Mouse (Mus musculus): ENCODE data around the gene Prokr2.

Gene Prokr2

DNA sequence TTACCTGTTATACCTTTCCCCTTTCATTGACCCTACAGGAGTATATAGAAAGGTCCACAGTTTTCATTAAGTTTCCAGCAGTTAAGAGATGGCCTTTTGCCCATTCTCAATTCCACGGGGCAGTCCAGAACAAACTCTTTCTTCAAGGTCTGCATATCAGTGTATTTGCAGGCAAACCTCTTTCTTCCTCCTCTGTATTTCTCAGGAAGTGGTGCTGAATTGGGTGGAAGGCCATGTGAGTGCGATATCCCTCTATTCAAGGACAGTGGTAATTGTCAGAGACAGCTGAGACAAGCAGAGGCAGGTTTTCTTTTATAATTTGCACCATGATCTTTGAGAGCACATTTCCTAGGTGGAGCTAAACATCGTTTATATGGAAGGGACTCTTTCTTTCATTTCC is 16.8 kb downstream of the Prokr2 start:
- in situ Hi-C loops (cut with MboI; ENCODE audit: low pct_unique_long_range_greater_than_20kb in 1 of 2, low sequenced_read_pairs in 2 of 2, unreplicated experiment in 1 of 2) = no loop called here

DNA sequence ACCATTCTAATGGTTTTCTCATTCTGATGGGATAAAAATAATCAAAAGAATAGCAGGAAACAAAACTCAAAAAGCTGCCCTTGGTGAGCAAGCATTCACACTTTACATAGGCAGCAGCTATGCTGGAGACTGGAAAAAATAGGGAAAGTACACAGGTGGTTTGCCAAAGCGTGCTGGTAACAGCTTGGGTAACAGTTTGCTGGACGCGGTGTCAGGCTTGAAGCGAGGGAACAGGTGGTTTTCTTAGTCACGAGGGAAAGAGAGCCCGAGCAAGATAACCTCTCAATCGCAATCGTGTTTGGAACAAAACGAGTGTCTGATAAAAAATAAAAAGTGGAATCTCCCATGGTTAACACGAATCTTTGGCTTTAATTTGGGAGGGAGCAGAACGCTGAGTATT is 41.4 kb downstream of the Prokr2 start:
- in situ Hi-C loops (cut with MboI; ENCODE audit: low pct_unique_long_range_greater_than_20kb in 1 of 2, low sequenced_read_pairs in 2 of 2, unreplicated experiment in 1 of 2) = no loop called here

DNA sequence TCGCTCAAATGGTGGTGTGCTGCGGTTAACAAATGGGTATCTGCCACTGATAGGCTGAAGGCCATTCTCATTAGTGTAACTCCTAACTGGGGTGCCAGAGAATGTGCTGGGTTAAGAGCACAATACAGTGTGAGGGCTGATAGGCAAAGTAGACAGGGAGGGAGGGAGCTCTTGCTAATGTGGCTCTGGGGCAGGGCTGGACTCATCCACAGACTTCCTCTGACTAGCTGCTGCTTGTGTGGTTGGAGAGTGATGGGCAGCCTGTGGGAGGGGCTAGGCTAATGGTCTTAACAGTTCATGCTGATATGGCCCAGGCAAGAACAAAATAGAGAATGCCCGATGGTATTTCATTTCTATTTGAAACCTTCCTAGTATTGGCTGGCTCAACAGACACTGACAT is 44.0 kb downstream of the Prokr2 start:
- in situ Hi-C loops (cut with MboI; ENCODE audit: low pct_unique_long_range_greater_than_20kb in 1 of 2, low sequenced_read_pairs in 2 of 2, unreplicated experiment in 1 of 2) = no loop called here

DNA sequence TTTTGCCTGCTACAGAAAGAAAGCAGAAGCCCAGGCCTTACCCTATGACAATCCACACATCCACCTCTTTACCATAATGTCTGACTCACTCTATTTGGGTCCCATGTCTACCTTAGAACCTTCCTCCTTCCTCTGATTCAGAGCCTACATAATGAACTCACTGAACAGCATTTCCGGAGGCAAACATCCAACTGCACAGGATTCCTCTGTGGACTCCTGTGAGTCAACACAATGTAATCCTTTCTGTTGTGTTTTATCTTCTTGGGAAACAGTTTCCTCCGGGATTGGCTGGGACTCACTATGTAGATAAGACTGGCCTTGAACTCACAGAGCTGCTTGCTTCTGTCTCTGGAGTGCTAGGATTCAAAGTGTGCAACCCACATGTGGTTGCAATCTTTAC is 44.9 kb downstream of the Prokr2 start:
- in situ Hi-C loops (cut with MboI; ENCODE audit: low pct_unique_long_range_greater_than_20kb in 1 of 2, low sequenced_read_pairs in 2 of 2, unreplicated experiment in 1 of 2) = no loop called here

DNA sequence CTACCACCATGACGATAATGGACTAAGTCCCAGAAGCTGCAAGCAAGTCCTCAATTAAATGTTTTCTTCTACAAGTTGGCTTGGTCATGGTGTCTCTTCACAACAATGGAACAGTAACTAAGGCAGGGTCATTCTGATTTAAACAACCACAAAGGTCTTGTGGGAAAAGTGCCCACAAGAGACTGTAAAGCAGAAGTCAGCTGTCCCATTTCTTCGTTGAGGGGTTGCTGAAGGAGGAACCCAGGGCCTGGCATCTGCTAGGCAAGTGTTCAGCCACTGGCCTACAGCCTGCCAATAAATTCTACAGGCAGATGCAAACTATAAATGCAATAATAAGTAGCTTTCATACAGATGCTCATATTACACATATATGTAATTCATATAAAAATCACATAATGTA is 48.0 kb downstream of the Prokr2 start:
- in situ Hi-C loops (cut with MboI; ENCODE audit: low pct_unique_long_range_greater_than_20kb in 1 of 2, low sequenced_read_pairs in 2 of 2, unreplicated experiment in 1 of 2) = no loop called here

DNA sequence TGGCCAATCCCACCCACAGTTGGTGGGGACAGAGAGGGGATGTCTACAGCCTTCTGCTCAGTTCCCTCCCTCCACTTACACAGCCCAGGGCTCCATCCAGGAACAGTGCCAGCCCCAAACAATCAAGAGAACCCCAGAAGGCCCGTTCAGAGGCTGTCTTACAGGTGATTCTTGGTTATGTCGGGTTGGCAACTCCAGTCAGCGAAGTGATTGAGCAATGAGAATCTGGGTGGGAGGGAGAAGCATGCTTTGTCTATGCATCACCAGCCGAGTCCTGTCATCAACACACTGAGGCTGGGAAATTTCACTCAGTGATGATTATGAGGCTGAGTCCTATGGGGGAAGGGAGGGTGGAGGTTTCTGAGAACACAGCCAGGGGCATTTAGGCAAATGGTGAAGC is 61.7 kb downstream of the Prokr2 start:
- in situ Hi-C loops (cut with MboI; ENCODE audit: low pct_unique_long_range_greater_than_20kb in 1 of 2, low sequenced_read_pairs in 2 of 2, unreplicated experiment in 1 of 2) = loop anchor here (5.0 to 25.0 kb wide), 3 partner anchors 161 to 589 kb away; no protein-coding TSS in a partner anchor

DNA sequence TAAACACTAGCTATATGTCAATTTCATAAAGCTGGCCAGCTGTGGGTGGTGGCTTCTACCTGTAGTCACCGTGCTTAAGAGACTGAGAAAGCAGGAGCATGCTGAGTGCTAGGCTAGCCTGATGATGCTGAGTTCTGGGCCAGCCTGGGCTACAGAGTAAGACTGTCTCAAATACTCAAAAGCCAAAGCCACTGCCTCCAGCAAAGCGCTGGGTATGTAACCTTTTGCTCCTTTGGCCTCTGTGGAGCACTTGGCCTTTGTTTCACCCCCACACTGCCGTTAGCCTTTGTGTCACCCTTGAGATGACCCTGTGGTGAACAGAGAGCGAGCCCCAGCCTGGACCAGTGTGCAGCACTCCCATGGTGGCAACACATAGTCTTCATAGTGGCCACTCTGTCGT is 64.7 kb downstream of the Prokr2 start:
- in situ Hi-C loops (cut with MboI; ENCODE audit: low pct_unique_long_range_greater_than_20kb in 1 of 2, low sequenced_read_pairs in 2 of 2, unreplicated experiment in 1 of 2) = loop anchor here (5.0 to 25.0 kb wide), 3 partner anchors 164 to 592 kb away; no protein-coding TSS in a partner anchor

DNA sequence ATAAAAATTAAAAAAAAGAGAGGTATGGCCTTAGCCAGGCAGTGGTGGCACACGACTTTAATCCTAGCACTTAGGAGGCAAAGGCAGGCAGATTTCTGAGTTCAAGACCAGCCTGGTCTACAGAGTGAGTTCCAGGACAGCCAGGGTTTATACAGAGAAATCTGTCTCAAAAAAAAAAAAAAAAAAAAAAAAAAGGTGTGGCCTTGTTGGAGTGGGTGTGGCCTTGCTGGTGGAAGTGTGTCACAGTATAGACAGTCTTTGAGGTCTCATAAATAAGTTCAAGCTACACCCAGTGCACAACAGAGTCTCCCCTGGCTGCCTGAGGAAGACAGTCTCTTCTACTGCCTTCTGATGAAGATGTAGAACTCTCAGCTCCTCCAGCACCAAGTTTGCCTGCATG is 68.1 kb downstream of the Prokr2 start:
- in situ Hi-C loops (cut with MboI; ENCODE audit: low pct_unique_long_range_greater_than_20kb in 1 of 2, low sequenced_read_pairs in 2 of 2, unreplicated experiment in 1 of 2) = loop anchor here (25.0 kb wide), 1 partner anchor 595 kb away; no protein-coding TSS in a partner anchor

DNA sequence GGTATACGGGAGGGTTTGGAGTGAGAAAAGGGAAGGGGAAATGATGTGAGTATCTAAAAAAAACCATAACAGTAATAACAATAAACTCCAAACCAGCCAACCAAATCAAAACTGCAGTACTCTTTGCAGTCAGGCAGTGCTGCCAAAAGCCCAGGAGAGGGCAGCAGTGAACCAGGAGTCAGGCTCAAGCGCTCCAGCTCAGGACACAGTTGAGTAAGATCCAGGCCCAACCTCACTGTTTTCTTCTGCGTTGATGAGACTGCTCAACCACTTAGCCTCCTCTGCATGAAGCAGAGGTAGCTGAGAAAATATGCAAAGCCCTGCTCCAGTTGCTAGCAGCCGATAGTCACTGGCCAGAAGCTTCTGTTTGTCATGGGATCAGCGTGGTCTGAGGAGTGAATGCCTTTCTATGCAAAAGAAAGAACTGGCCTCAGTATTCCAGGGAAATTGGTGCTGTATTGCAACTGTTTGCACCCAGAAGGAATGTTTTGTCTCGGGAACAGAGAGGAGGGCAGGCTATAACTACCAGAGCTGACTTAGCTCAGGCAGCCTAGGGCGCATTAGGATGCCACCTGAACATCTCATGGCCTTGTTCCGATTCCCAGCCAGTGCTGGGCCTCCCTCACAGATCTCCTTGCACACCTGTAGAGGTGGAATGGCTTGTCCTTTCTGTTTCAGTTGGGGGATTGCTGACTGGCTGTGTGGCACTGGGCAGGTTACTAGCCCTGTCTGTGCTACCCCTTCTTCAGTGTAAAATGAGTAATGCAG is 69.0 kb downstream of the Prokr2 start:
- in situ Hi-C loops (cut with MboI; ENCODE audit: low pct_unique_long_range_greater_than_20kb in 1 of 2, low sequenced_read_pairs in 2 of 2, unreplicated experiment in 1 of 2) = loop anchor here (25.0 kb wide), 1 partner anchor 596 kb away; no protein-coding TSS in a partner anchor

DNA sequence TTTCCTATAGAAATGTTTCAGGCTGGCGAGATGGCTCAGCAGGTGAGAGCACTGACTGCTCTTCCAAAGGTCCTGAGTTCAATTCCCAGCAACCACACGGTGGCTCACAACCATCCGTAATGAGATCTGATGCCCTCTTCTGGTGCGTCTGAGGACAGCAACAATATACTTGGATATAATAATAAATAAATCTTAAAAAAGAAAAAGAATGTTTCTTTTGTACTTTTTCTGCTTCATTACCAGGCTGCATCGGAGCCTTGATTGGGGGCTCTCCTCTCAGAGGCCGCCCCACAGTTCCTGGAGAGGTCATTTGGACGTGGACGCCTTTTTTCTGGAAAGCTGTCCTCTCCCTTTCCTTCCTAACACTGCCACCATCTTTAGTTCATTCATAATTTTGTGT is 71.2 kb downstream of the Prokr2 start:
- in situ Hi-C loops (cut with MboI; ENCODE audit: low pct_unique_long_range_greater_than_20kb in 1 of 2, low sequenced_read_pairs in 2 of 2, unreplicated experiment in 1 of 2) = loop anchor here (25.0 kb wide), 1 partner anchor 598 kb away; no protein-coding TSS in a partner anchor

DNA sequence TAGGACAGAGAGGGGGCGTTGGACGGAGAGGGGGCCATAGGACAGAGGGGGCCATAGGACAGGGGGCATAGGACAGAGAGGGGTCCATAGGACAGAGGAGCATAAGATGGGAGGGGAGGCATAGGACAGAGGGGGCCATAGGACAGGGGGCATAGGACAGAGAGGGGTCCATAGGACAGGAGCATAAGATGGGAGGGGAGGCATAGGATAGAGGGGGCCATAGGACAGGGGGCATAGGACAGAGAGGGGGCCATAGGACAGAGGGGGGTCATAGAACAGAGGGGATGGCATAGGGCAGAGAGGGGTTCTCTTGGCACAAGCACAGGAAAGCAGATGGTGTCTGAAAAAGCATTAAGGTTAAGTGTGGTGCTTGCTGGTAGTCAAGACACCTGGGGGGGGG is 71.7 kb downstream of the Prokr2 start:
- in situ Hi-C loops (cut with MboI; ENCODE audit: low pct_unique_long_range_greater_than_20kb in 1 of 2, low sequenced_read_pairs in 2 of 2, unreplicated experiment in 1 of 2) = loop anchor here (25.0 kb wide), 1 partner anchor 599 kb away; no protein-coding TSS in a partner anchor

DNA sequence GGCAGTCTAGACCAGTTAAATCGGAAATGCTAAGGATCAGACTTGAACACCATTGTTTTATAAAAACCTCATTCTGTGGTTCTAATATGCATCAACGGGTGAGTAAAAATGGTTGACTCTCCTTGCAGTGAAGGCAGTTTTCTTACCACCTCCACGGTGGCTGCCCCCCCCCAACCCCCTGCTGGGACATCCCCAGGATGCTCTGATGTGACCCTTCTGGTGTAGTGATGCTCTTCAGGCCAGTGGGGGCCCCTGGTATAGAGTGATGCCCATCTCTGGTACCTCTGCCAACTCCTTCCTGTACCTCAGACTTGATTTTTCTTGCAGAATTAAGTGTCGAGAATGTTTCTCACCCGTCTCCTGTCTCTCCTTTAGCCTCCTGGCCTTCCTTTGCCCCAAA is 72.6 kb downstream of the Prokr2 start:
- in situ Hi-C loops (cut with MboI; ENCODE audit: low pct_unique_long_range_greater_than_20kb in 1 of 2, low sequenced_read_pairs in 2 of 2, unreplicated experiment in 1 of 2) = loop anchor here (25.0 kb wide), 1 partner anchor 600 kb away; no protein-coding TSS in a partner anchor

DNA sequence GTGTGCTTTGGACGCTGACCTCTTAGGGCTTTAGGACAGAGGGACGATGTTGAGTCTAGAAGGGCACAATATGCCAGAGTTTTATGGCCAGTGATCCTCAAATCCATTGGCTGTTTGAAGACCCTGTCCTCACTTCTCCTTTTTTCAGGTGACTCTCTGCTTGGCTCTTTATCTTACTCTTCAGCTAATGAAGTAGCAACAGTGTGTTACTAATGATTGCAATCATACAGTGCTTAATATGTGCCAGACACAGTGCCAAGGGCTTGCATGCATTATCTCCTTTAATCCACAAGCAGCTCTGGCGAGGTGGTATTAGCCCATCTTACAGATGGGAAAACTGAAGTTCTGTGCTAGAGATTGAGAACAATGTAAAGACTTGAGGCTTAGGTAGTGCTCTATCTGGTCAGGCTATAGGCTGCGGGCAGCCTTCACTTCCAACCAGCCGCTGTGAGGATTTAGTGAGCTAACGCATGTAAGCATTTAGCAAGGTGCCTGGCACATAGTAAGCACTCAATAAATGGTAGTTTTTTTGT is 75.8 kb downstream of the Prokr2 start:
- in situ Hi-C loops (cut with MboI; ENCODE audit: low pct_unique_long_range_greater_than_20kb in 1 of 2, low sequenced_read_pairs in 2 of 2, unreplicated experiment in 1 of 2) = loop anchor here (25.0 kb wide), 1 partner anchor 603 kb away; no protein-coding TSS in a partner anchor

DNA sequence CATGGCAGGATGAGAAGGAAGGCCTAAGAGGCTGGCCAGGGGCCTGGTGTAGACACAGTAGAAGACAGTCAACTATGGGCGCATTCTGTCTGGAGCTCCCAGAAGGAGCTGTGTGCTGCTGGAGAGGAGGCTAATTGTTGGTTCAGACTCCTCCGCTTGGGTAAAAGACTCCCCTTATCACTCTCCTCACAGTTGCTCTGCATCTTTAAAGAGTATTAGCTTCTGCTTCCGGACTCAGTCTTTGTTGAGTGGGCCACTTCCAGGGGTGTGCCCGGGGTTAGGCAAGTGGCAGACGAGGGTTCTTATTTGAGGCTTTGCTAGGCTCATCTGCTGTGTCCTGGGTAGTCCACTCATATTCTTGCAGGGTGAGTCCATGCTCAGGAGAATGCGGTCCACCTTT is 76.4 kb downstream of the Prokr2 start:
- in situ Hi-C loops (cut with MboI; ENCODE audit: low pct_unique_long_range_greater_than_20kb in 1 of 2, low sequenced_read_pairs in 2 of 2, unreplicated experiment in 1 of 2) = loop anchor here (25.0 kb wide), 1 partner anchor 603 kb away; no protein-coding TSS in a partner anchor

DNA sequence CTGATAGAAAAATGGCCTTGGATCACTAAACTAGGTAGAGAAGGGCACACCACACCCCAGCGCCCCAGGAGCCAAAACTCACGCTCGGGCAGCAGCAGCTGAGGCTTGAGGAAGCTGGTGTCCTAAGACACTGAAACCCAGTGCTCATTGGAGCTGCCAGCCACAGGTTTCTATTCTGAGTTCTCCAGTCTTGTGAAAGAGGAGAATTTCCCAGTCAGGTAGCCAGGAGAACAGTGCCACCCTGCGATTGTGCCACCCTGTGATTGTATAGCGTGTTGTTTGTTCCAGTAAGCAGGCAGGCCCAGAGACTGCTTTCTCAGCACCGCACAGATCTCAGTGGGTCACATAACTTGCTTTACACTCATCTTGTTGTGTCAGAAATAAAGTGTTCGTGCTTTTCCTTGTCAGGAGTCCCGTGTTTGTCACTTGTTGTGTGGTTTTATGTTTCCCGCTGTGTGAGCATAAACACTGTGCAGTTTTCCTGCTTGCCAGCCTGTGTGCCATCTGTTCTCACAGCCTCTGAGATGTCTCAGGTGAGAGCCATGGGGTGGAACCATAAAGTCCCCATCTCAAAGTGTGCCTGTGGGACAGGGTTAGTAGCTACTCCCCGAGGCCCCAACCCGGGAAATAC is 77.9 kb downstream of the Prokr2 start:
- in situ Hi-C loops (cut with MboI; ENCODE audit: low pct_unique_long_range_greater_than_20kb in 1 of 2, low sequenced_read_pairs in 2 of 2, unreplicated experiment in 1 of 2) = loop anchor here (25.0 kb wide), 1 partner anchor 605 kb away; no protein-coding TSS in a partner anchor

DNA sequence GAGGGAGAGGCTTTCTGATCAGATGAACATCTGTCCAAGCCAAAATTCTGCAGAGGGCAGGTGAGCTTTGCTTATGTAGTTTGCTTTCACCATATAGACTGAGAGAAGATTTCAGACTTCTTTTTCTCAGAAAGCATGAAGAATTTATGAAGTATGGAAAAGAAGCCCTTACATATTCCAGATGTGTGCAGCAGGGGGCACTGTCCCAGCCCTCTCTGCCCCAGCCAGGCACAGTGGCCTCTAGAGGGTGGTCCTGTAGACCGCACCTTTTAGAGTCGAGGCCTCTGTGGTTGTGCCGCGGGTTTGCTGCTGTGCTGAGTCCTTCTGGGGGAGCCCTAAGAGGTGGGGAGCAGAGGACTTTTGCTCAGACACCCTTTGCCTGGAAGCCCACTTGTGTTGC is 79.3 kb downstream of the Prokr2 start:
- in situ Hi-C loops (cut with MboI; ENCODE audit: low pct_unique_long_range_greater_than_20kb in 1 of 2, low sequenced_read_pairs in 2 of 2, unreplicated experiment in 1 of 2) = loop anchor here (25.0 kb wide), 1 partner anchor 606 kb away; no protein-coding TSS in a partner anchor

DNA sequence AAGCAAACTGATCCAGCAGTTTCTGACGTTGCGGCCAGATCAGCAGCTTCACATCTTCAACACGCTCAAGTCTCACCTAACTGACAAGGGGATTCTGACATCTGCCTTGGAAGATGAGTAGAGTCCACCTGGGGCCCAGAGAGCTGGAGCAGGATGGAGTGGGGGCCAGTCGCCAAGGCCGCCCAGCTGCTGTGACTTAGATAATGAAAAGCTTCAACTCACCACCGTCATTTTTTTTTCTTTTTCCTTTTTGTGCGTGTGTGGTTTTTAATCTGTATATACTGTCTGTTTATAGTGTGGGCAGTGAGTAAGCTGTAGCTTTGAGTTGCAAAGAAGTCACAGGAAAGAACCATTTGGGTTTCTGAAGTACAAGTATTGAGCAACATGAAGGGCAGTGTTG is 80.1 kb downstream of the Prokr2 start:
- in situ Hi-C loops (cut with MboI; ENCODE audit: low pct_unique_long_range_greater_than_20kb in 1 of 2, low sequenced_read_pairs in 2 of 2, unreplicated experiment in 1 of 2) = loop anchor here (25.0 kb wide), 1 partner anchor 607 kb away; no protein-coding TSS in a partner anchor

DNA sequence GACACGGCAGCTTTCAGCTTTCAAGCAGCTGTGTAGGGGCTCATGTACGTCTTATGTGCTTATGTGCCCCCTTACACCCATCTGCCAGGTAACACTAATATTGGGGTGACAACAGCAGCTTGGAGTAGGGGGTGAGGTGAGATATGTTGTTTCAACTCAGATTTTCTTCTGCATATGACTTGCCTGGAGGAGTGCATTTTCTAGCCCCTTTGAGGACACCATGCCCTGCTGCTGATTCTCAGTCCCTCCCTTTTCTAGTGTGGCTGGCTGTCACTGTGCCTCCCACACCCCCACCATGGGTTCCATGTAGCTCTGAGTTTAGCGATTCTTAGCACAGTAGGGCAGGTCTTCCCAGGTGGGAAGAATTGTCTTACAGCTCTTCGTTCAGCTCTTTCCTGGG is 83.8 kb downstream of the Prokr2 start:
- in situ Hi-C loops (cut with MboI; ENCODE audit: low pct_unique_long_range_greater_than_20kb in 1 of 2, low sequenced_read_pairs in 2 of 2, unreplicated experiment in 1 of 2) = loop anchor here (25.0 kb wide), 1 partner anchor 611 kb away; no protein-coding TSS in a partner anchor

DNA sequence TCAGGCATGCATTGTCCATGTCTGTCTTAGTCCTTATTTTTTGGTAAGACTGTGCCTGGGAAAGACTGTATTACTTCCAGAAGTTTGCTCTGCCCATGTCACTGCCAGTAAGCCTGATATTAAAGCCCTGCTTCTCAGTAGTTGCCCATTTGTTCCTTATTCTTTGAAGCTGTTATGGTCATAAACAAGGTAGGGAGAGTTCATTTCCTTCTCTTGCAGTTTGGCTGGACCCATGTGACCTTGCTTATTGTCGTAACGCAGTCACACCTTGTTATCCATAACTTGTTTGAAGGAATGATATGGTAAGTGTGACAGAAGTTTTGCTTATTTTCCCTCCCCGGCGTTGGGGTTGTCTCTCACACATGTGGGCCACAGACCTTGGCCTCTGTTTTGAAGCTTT is 87.0 kb downstream of the Prokr2 start:
- in situ Hi-C loops (cut with MboI; ENCODE audit: low pct_unique_long_range_greater_than_20kb in 1 of 2, low sequenced_read_pairs in 2 of 2, unreplicated experiment in 1 of 2) = no loop called here

Measured in mouse embryonic stem cell (cell line).